Mouse (Mus musculus) left cerebral cortex, adult 9 months (tissue): ENCODE data around the gene Kat5.

Experiments used
- DNase-seq, 2 experiments: peaks; one replicate each; pipeline ENCODE4 v3.0.0; 2022; ENCODE audit warnings: low spot score in 2 of 2

Gene Kat5

DNA sequence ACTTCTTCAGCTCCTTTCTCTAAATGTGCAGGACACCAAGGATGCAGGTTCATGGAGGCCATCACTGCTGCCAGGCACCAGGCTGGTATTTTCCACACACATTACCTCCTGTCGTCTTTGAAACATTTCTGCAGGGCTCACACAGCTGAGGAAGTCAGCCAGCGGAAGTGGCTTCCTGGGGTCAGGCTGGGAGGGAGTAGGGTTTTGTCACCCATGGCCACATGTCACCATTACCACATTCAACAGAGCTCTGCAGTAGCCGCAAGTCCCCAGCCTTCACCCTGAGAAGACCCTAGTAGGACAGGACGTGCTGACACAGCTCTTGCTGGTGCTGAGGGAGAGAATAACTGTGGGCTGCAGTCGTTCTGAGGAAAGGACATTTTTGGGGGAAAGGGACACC, 38.2 kb downstream of the Kat5 start:
- DNase-seq = no peak

DNA sequence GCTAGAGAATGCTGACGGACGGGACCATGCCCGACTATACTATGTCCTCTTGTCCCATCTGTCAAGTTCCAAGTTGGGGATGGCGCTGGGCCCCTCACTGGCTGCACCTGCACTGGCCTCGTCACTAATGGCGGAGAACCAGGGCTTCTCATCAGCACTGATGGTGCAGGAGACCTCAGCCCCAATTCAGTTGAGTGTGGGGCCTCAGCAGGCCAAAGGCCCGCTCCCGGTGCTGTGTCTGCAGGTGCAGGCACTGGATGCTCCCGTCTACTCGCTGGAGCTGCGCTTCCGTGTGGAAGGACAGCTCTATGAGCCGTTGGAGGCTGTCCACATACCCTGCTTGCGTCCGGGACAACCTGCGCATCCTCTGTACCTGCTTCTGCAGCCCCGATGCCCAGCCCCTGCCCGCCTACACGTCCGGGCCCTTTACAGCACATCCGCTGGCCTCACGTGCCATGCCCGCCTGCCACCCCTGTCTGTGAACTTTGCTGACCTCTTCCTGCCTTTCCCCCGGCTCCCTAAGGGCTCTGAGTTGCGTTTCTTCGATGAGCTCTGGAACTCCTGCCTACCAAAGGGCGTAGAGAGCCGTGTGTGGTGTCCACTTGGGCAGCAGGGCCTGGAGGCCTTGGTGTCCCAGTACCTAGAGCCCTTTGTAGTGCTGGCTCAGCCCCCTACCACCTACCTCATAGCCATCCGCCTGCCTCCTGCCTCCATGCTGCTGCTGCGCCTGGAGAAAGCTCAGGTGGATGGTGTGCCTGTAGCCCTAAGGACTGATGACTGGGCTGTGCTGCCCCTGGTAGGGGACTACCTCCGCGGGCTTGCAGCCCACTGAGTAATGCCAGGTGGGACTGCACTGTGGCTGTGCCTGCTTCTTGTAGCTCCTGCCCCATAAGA, 39.4 kb downstream of the Kat5 start:
- no peak for DNase-seq

DNA sequence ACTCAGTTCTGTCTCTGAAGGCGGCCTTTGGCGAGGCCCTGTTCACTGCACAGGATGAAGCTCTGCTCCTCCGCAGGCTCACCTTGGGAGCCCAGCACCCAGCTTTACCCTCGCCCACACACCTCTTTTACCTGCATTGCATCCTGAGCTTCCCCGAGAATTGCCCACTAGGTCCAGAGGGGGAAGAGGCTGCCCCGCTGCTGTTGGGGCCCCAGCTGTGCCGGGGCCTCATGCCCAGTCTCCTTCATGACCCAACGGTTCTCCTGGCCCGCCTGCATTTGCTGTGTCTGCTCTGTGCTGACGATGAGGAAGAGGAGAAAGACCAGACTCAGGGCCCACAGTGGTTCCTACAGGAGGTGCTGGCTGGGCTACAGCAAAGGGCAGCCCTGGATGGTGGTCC, 40.5 kb downstream of the Kat5 start:
- DNase-seq = no peak

DNA sequence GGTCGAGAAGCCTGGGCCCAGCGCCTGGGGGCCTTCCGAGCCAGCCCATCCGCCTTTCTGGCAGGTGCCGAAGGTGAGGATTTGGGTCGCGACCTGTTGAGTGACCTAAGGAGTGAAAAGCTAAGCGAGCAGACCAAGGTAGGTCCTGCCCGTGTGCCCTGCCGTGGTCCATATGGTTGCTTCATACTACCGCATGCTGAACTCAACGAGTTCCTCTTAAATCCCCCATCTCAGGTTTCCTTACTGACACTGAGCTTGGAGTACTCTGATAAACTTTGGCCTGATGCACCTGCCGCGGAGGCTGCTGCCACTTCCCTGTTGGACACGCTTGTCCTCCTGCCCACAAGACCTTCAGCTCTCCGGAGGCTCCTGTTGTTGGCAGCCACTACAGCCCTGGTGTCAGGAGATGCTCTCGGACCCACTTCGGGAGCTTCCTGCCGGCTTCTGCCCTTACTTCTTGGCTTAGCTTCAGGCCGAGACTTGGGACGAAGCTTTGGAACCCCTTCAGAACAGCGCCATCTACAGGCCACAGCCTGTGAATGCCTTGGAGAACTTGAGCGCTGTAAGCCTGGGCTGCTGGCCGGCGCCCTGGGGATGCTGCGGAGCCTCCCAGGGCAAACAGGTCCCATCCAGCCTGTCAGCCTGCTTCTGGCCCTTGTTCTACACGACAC, 41.4 kb downstream of the Kat5 start:
- DNase-seq = peak; percentile 33 to 81

DNA sequence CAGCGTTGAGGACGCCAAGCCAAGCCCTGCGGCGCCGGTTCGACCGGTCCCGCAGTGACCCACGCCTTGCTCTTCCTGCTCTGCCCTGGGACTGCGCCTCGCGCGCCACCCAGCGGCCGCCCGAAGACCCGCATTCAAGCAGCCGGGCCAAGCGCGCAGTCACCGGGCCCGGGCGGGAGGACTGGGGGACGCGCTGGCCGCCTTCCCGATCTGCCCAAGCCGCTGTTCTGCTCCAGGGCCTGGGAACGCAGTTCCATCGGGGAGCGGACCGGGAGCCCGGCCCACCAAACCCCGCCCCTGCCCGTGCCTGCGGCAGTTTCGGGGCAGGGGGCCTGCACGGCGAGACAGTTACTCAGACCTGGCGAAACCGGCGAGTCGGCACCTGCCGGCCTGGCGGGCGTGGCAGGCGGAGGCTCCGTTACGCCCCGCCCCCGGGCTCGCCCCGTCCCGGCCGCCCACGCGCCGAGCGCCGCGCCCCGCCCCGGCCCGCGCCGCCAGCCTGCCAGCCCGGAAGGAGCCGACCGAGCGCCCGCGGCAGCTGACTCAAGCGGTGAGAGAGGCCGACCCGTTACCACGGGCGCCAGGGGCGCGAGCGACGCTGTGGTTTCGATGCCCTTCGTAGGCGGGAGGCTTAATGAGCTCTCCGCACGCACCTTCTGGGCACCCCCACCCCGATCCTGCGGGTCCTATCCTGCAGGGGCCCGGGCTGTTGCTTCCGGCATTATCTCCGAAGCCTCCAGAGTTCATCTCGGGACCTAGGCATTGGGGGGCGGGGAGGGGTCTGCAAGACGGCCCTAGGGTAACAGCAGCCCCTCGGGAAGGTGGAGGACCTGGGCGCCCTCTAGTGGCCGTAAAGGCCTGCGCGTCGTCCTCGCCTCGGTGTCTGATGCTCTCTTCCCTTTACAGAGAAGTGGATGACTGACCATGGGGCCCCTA, 42.2 kb downstream of the Kat5 start, which contains the start of gene Ap5b1:
Gene Ap5b1, plus strand, starts transcription at position 492 of the 936 bp plus-strand sequence.
- peak; percentile 61 to 89 for DNase-seq

DNA sequence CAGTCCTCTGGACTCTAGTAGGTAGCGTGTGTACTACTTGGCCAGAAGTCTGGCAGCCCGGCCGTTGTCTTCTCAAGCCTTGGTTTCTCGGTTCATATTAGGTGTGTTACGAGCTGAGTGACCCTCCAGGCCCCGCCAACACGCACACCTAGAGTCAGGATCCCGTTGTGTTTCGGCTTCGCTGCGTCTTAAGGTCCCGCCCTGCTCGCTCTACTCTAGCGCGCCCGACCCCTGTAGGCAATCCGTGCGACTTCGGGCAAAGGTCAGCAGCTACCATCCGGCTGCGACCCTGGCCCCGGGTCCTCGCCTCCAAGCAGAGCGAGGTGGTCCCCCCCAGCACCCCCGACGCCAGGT, 42.9 kb downstream of the Kat5 start:
- DNase-seq = no peak

DNA sequence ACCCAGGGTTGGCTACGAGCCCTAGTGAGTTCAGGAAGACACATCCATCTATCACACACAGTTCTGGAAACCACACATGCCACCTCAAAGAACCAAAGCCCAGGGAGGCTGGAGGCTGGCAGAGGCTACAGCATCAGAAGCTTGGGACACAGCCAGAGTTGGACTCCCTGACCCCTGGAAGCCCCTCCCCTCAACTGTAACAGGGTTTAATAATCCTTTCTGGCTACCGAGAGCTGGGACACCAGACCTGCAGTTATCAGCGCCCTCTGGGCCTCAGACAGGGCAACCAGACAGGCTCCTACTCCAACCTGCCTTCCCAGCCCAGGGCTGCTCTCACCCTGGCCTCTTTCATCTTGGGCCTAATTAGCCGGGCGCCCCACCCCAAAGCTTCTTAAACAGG, 43.7 kb downstream of the Kat5 start:
- DNase-seq = no peak

DNA sequence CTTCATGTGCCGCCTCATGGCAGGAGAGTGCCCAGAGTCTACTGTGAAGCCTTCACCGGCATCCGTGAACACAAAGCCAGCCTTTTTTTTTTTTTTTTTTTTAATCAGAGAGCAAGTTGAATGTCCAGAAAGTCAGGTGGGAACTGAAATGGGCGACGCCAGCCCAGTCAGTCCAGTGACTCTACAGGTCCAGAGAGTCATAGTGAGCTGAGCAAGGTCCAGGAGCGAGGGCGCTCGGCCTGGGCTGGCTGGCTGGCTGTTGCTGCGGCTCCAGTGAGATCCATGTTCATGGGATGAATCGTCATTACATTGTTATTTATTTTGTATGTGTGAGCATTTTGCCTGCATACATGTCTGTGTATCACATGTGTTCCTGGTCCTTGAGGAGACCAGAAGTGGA, 47.3 kb downstream of the Kat5 start:
- DNase-seq = no peak

DNA sequence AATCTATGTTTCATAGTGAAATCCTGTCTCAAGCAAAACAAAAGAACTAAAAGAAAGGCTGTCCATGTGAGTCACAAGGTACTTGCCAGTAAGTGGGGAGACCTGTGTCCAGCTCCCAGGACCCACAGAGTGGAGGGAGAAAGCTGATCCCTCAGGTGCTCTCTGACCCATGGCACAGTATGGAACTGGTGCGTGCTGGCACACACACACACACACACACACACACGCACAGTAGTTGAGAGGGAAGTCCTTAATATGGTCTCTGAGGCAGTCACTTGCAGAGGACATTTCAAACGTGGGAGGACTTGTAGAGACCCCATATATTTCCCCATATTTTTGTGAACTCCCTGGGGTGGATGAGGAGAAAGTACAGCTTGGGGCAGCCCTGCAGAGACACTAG, 48.2 kb downstream of the Kat5 start:
- no peak for DNase-seq

DNA sequence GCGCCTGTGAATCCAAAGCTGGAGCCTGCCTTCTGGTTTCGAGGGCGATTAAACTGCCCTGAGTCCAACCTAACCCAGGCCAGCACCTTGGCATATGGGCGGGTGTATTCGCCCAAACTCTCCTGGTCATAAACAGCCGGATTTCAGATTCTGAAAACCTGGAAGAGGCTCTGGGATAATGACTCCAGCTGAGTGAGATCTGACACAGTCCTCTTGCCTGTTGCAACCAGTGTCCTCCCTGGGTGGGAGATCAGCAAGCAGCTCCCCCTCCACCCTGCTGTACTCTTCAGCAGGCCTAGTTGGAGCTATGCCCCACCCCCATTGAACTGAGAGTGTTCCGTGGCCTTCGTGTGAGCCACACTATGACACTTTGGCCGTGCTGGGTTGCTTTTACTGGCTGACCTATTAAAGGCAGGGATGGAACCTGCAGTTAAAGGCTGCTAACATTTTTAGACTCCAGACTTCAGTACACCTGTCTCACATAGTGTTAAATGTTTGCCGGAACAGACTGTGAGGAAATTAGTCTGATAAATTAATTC, 48.7 kb downstream of the Kat5 start:
- DNase-seq = no peak

DNA sequence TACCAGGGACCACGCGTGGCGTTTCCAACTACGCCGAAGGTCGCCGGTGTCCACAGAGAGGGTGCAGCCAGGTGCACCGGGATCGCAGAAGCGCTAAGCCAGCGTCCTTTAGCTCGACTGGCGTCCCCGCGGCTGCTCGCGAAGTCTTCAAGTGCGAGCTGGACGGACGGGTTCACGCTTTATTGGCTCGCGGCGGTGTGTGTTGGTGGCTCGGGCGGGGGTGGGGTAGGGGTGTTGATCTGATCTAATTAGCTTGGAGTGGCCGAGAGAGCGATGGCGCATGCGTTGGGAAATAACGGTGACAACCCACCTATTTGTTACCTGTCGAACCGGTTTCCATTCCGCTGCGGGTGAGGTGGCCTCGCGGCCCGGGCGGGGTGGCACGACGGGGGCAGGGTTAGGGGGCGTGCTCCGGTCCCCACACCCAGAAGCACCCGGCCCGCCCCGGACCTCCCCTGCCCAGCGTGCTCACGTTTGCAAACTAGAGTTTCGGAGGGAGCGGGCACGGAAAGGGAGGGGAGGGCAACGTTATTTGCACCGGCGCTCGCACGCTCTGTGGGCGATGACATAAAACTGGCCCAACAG, 49.5 kb downstream of the Kat5 start, which contains the start of gene Ovol1:
Gene Ovol1, minus strand, starts transcription at position 190 of the 585 bp plus-strand sequence.
- DNase-seq = no peak

DNA sequence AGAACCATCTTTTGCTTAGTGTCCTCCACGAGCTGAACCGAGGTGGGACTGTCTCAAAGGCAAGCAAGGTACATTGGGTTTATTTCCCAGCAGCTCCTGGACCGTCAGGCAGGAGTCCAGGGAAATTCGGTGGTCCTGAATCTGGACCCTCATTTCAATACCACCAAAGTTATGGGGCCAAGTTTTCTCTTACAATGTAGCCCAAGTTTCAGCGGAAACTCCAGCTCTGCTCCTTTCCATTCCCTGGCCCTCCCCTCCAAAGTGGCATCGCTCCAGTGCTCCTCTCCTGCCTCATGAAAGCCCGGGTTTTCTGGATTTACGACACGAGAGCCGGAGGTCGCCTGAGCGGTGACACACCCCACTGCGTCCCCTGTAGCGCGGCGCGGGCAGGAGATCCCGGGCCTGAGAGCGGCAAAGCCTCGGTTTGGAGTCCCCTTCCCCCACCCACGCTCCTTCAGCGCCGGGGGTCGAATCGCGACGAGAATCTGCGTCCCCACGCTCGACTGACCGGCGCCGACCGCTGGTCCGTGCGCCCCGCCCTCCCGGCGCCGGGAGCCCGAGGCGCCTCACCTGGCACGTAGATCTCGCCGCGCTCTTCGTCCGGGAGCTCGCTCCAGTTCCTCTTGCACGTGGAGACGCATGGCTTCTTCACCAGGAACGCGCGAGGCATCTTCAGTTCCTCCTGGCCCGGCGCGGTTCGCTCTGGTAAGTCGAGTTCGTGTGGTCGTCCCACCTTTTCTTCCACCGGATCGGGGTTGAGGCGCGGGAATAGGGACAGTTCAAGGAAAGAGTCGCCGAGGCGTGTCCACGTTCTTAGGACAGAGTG, 50.2 kb downstream of the Kat5 start:
- DNase-seq = no peak

DNA sequence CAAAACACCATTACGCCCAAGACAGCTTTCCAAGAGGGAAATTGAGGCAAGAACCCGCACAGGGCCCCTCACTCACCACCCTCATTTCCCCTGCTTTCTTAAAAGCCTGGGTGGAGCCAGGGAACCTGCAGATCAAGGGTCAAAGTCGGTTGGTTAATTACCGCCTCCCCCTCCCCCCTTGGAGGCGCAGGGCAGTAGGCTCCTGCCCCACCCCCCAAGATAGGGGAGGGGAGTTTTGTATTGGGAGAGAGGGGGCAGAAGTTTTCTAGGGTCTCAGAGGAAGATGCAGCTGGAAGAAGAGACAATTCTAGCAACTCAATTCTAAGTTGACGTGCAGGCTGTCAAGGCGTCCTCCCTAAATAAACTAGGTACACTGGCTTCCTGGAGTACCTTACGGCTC, 50.8 kb downstream of the Kat5 start:
- DNase-seq = no peak

DNA sequence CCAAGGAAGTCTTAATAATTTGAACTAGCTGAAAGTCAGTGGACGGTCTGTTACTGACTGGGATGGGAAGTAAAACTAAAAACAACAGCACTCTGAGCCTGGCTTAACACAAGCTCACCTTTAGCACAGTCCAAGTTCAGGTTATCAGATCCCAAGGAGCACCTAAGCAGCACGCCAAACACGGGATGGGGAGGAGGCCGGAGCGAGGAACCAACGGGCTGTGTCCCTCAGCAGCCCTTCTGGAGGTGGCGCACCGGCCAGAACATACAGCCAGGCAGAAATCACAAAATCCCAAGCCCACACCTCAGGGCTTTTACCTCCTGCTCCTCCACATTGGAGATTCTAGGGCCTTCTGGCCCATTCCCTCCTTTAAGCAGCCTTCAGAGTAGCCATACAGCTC, 51.3 kb downstream of the Kat5 start:
- DNase-seq = no peak

DNA sequence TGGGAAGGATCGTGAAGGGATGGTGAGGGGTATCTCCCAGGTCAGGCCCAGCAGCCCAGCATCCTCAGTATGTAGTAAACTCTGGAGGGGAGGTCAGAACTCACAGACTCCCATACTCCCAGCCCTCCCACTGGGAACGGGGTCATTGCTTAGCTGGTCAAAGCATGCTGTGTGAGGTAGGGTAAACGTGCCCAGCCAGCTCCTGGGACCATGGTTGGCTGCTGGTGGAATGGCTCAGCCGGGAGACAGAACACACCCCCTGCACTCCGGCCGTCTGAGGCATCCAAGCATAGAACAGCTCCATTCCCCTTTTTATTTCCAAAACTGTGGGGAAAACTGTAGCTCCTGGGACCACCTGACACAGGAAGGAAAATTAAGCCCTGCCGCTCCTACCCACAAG, 51.9 kb downstream of the Kat5 start:
- DNase-seq = no peak

DNA sequence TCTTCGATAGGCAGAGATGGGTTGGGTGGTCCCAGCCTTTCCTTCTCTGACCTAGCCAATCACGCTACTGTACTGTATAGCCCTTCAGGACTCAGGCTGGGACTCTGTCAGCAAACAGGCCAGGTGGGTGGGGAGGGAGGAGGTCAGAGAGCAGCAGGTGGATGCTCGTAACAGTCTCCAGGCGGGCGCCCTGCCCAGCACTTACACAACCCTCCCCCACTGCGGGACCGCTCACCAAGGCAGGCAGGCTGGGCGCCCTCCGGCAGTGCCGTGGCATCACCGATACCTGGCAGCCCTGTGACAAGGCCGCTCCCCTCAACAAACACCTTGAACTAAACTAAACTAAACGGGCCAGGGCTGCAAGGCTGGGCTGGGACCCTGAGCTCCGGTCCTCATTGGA, 55.8 kb downstream of the Kat5 start:
- DNase-seq = no peak

DNA sequence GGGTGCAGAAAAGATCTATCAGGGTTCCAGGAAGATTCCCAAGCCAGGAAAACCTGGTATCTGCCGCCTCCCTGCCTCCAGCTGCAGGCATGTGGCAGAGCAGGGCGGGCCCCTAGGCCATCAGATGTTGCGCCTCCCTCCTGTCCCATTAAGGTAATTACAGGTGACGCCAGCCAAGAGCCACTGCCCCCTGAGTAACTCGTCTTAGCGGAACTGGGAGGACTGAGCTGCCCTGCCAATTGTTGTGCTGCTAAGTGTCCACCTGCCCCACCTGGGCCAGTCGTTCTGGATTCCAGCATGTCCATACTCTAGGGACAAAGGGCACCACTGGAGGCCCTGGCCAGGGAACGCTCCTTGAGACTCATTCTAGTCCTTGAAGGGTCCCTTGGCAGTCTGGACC, 56.2 kb downstream of the Kat5 start:
- no peak for DNase-seq
